Mouse (Mus musculus) heart, adult 10 weeks (tissue): ENCODE measurements around the gene Clic5. TPM values are rescaled to one million over a fixed set of nuclear protein-coding genes. Genes with fewer than 3 reads are reported as not detected.

Source experiments
- polyA plus RNA-seq: library from polyadenylated mRNA; stranded (reverse); fragments of 350-450 nt; fragmentation: Illumina TruSeq; extraction: RNeasy Lipid Tissue Mini Kit (QIAGEN cat#74804); gene quantifications from one replicate; pipeline ENCODE4 v1.2.3, GENCODE M21; 2014; ENCODE audit warnings: low read depth, low replicate concordance

Gene Clic5
- polyA plus RNA-seq = 121 TPM

GRCm38 (mm10) chr17:44188042-44188768 is at the start of gene Clic5:
TSS of gene Clic5 (plus strand) at chr17:44188584.

Other genes starting within 250 kb of the Clic5 start
- gene Enpp5, start 109.8 kb upstream of the Clic5 start, polyA plus RNA-seq = 18.5 TPM
- gene Enpp4, start 82.8 kb upstream of the Clic5 start, polyA plus RNA-seq = 20.9 TPM